Mouse (Mus musculus) liver, adult 2 months (tissue): ENCODE measurements at regions not wholly inside any gene's neighbourhood (a gene's known extent, or its start where the extent isn't known, plus 50 kb on each side); places are given as distances from the start of the nearest gene placed in this dataset.

Source experiments
- CTCF ChIP-seq: fragments of 200-500 bp; IDR thresholded peaks from 2 replicates; pipeline ENCODE4 v1.5.1; 2011; ENCODE audit warnings: low read depth, low read length, control low read depth
- POLR2A ChIP-seq: fragments of 200-500 bp; IDR thresholded peaks from 2 replicates; pipeline ENCODE4 v1.6.1; 2011; ENCODE audit warnings: low read length, control low read depth; ENCODE audit not compliant: insufficient read depth; ENCODE audit errors: extremely low read depth

GRCm38 (mm10) chr2:8287403-8287802 is 778.0 kb upstream of the Celf2 start:
- TF ChIP-seq POLR2A (no peak), CTCF (no peak)
